Mouse (Mus musculus) MEL-GATA-1-ER (cell line): ENCODE measurements around the gene Mfsd1.

ENCODE experiments used
- DNase-seq: peaks from one replicate; pipeline ENCODE4 v3.0.0-alpha.2; 2012; ENCODE audit warnings: low read depth; ENCODE audit errors: extremely low read depth

The Mfsd1 gene

GRCm38 (mm10) chr3:67582273-67583124 is at the start of gene Mfsd1:
Gene Mfsd1 (plus strand): TSS chr3:67582741.
- DNase-seq = peak; percentile 90

- DNase-seq = no peak
These were observed 38.9 kb upstream of the Mfsd1 start for GRCm38 (mm10) chr3:67543630-67544029.

- no peak for DNase-seq
These were observed 31.3 kb upstream of the Mfsd1 start for GRCm38 (mm10) chr3:67551193-67551592.

GRCm38 (mm10) chr3:67553281-67553680 is 29.3 kb upstream of the Mfsd1 start:
- no peak for DNase-seq

- no peak for DNase-seq
These were observed 28.6 kb upstream of the Mfsd1 start for GRCm38 (mm10) chr3:67553927-67554448.

GRCm38 (mm10) chr3:67555211-67555610 is 27.3 kb upstream of the Mfsd1 start:
- no peak for DNase-seq

GRCm38 (mm10) chr3:67557200-67557651 is 25.3 kb upstream of the Mfsd1 start:
- DNase-seq = no peak

GRCm38 (mm10) chr3:67557718-67558354 is 24.7 kb upstream of the Mfsd1 start:
- no peak for DNase-seq

- DNase-seq = no peak
These were observed 17.7 kb upstream of the Mfsd1 start for GRCm38 (mm10) chr3:67564731-67565357.

GRCm38 (mm10) chr3:67565540-67566227 is 16.9 kb upstream of the Mfsd1 start:
- DNase-seq = no peak

- peak; percentile 51 for DNase-seq
These were observed 14.4 kb upstream of the Mfsd1 start for GRCm38 (mm10) chr3:67568015-67568618.

GRCm38 (mm10) chr3:67572918-67573317 is 9.6 kb upstream of the Mfsd1 start:
- DNase-seq = no peak

GRCm38 (mm10) chr3:67573523-67573922 is 9.0 kb upstream of the Mfsd1 start:
- no peak for DNase-seq

- DNase-seq = no peak
These were observed 6.3 kb upstream of the Mfsd1 start for GRCm38 (mm10) chr3:67576248-67576647.

GRCm38 (mm10) chr3:67576724-67577123 is 5.8 kb upstream of the Mfsd1 start:
- no peak for DNase-seq

- no peak for DNase-seq
These were observed 744 bp downstream of the Mfsd1 start for GRCm38 (mm10) chr3:67583125-67583845.

- no peak for DNase-seq
These were observed 1.3 kb downstream of the Mfsd1 start for GRCm38 (mm10) chr3:67583846-67584186.

- no peak for DNase-seq
These were observed 4.0 kb downstream of the Mfsd1 start for GRCm38 (mm10) chr3:67586511-67586910.

- no peak for DNase-seq
These were observed 4.9 kb downstream of the Mfsd1 start for GRCm38 (mm10) chr3:67587430-67587829.

- no peak for DNase-seq
These were observed 19.1 kb downstream of the Mfsd1 start for GRCm38 (mm10) chr3:67601616-67602138.
